Mouse (Mus musculus): ENCODE results near the gene Prr15l. TPM values are rescaled to one million over a fixed set of nuclear protein-coding genes. Genes with fewer than 3 reads are reported as not detected.
A peak's percentile ranks its signal among the peaks of the same experiment; 100 is the strongest.

Prr15l gene
- polyA plus RNA-seq, 1 experiment, result 56.2 TPM

- peak; percentile 52 for DNase-seq
- peak overlapping the region; percentile 30 for H3K4me3 ChIP-seq (replicated peaks; ENCODE audit: extremely low read depth, low read depth, low read length)
- TF ChIP-seq CTCF (IDR thresholded peaks at IDR 0.05; ENCODE audit: insufficient read depth, low read length), result no peak
- no peak for TF ChIP-seq POLR2A (IDR thresholded peaks at IDR 0.05; ENCODE audit: borderline replicate concordance, extremely low read depth, low read depth, low read length)
- 21% methylated on average over 13 of the region's 13 CpGs for WGBS
- peaks cover 5% of the 10 kb centered on the region; the same call in 1 of the 2 replicates for H3K4me1 ChIP-seq (ENCODE audit: control insufficient read depth, insufficient read depth, low read length)
These were observed 11.0 kb upstream of the Prr15l start for GRCm38 (mm10) chr11:96916885-96917396.

- no peak for TF ChIP-seq POLR2A (IDR thresholded peaks at IDR 0.05; ENCODE audit: borderline replicate concordance, extremely low read depth, low read depth, low read length)
- TF ChIP-seq CTCF (IDR thresholded peaks at IDR 0.05; ENCODE audit: insufficient read depth, low read length), result no peak
- WGBS, result 86% methylated on average over 6 of the region's 6 CpGs
- DNase-seq, result no peak
- Histone ChIP-seq H3K4me1 (ENCODE audit: control insufficient read depth, insufficient read depth, low read length) (peaks cover 5% of the 10 kb centered on the region; the same call in 1 of the 2 replicates), H3K4me3 (replicated peaks; ENCODE audit: extremely low read depth, low read depth, low read length) (no peak overlapping the region)
These were observed 10.5 kb upstream of the Prr15l start for GRCm38 (mm10) chr11:96917415-96917814.

GRCm38 (mm10) chr11:96919003-96919402 is 8.9 kb upstream of the Prr15l start:
- 43% methylated on average over 6 of the region's 6 CpGs for WGBS
- DNase-seq, result no peak
- H3K4me1 ChIP-seq (ENCODE audit: control insufficient read depth, insufficient read depth, low read length), result peaks cover 5% of the 10 kb centered on the region; the same call in 1 of the 2 replicates
- no peak overlapping the region for H3K4me3 ChIP-seq (replicated peaks; ENCODE audit: extremely low read depth, low read depth, low read length)
- TF ChIP-seq POLR2A (IDR thresholded peaks at IDR 0.05; ENCODE audit: borderline replicate concordance, extremely low read depth, low read depth, low read length) (no peak), CTCF (IDR thresholded peaks at IDR 0.05; ENCODE audit: insufficient read depth, low read length) (no peak)

GRCm38 (mm10) chr11:96924861-96925260 is 3.0 kb upstream of the Prr15l start:
- Histone ChIP-seq H3K4me1 (ENCODE audit: control insufficient read depth, insufficient read depth, low read length) (no peaks in the 10 kb centered on the region), H3K4me3 (replicated peaks; ENCODE audit: extremely low read depth, low read depth, low read length) (no peak overlapping the region)
- 67% methylated on average over 11 of the region's 11 CpGs for WGBS
- TF ChIP-seq CTCF (IDR thresholded peaks at IDR 0.05; ENCODE audit: insufficient read depth, low read length), result no peak
- TF ChIP-seq POLR2A (IDR thresholded peaks at IDR 0.05; ENCODE audit: borderline replicate concordance, extremely low read depth, low read depth, low read length), result no peak
- no peak for DNase-seq

GRCm38 (mm10) chr11:96925469-96926148 is 2.3 kb upstream of the Prr15l start:
- 80% methylated on average over 12 of the region's 12 CpGs for WGBS
- no peak for DNase-seq

GRCm38 (mm10) chr11:96926587-96926986 is 1.3 kb upstream of the Prr15l start:
- Histone ChIP-seq H3K4me3 (replicated peaks; ENCODE audit: extremely low read depth, low read depth, low read length) (no peak overlapping the region), H3K4me1 (ENCODE audit: control insufficient read depth, insufficient read depth, low read length) (no peaks in the 10 kb centered on the region)
- WGBS, result 82% methylated on average over 5 of the region's 5 CpGs
- TF ChIP-seq CTCF (IDR thresholded peaks at IDR 0.05; ENCODE audit: insufficient read depth, low read length), result no peak
- TF ChIP-seq POLR2A (IDR thresholded peaks at IDR 0.05; ENCODE audit: borderline replicate concordance, extremely low read depth, low read depth, low read length), result no peak
- DNase-seq, result no peak

More at GRCm38 (mm10) chr11:96925469-96926148, 2.3 kb upstream of the Prr15l start:
- H3K4me3 ChIP-seq (replicated peaks; ENCODE audit: extremely low read depth, low read depth, low read length), result no peak overlapping the region
- no peaks in the 10 kb centered on the region for H3K4me1 ChIP-seq (ENCODE audit: control insufficient read depth, insufficient read depth, low read length)
- TF ChIP-seq CTCF (IDR thresholded peaks at IDR 0.05; ENCODE audit: insufficient read depth, low read length) (no peak), POLR2A (IDR thresholded peaks at IDR 0.05; ENCODE audit: borderline replicate concordance, extremely low read depth, low read depth, low read length) (no peak)

GRCm38 (mm10) chr11:96928691-96929090 is 787 bp downstream of the Prr15l start:
- TF ChIP-seq CTCF (IDR thresholded peaks at IDR 0.05; ENCODE audit: insufficient read depth, low read length) (no peak), POLR2A (IDR thresholded peaks at IDR 0.05; ENCODE audit: borderline replicate concordance, extremely low read depth, low read depth, low read length) (no peak)

GRCm38 (mm10) chr11:96929096-96929765 is 1.3 kb downstream of the Prr15l start:
- peak; percentile 80 for DNase-seq
- no peak for TF ChIP-seq CTCF (IDR thresholded peaks at IDR 0.05; ENCODE audit: insufficient read depth, low read length)
- peak; percentile 97; the same call in 1 of the 2 replicates for TF ChIP-seq POLR2A (IDR thresholded peaks at IDR 0.05; ENCODE audit: borderline replicate concordance, extremely low read depth, low read depth, low read length)
- WGBS, result 21% methylated on average over 13 of the region's 13 CpGs
- H3K4me3 ChIP-seq (replicated peaks; ENCODE audit: extremely low read depth, low read depth, low read length), result peak overlapping the region; percentile 65
- H3K4me1 ChIP-seq (ENCODE audit: control insufficient read depth, insufficient read depth, low read length), result no peaks in the 10 kb centered on the region

More at GRCm38 (mm10) chr11:96928691-96929090, 787 bp downstream of the Prr15l start:
- Histone ChIP-seq H3K4me1 (ENCODE audit: control insufficient read depth, insufficient read depth, low read length) (no peaks in the 10 kb centered on the region), H3K4me3 (replicated peaks; ENCODE audit: extremely low read depth, low read depth, low read length) (peak overlapping the region; percentile 58)
- WGBS, result 8% methylated on average over 5 of the region's 5 CpGs
- DNase-seq, result no peak

GRCm38 (mm10) chr11:96929766-96930331 is 1.9 kb downstream of the Prr15l start:
- H3K4me3 ChIP-seq (replicated peaks; ENCODE audit: extremely low read depth, low read depth, low read length), result peak overlapping the region; percentile 65
- no peaks in the 10 kb centered on the region for H3K4me1 ChIP-seq (ENCODE audit: control insufficient read depth, insufficient read depth, low read length)
- 49% methylated on average over 9 of the region's 9 CpGs for WGBS
- TF ChIP-seq CTCF (IDR thresholded peaks at IDR 0.05; ENCODE audit: insufficient read depth, low read length) (no peak), POLR2A (IDR thresholded peaks at IDR 0.05; ENCODE audit: borderline replicate concordance, extremely low read depth, low read depth, low read length) (peak; percentile 56; the same call in 1 of the 2 replicates)
- DNase-seq, result peak; percentile 42

Data from lung, adult 2 months (tissue).